Mouse (Mus musculus): ENCODE data around the gene 1700029I15Rik.

1700029I15Rik gene

DNA sequence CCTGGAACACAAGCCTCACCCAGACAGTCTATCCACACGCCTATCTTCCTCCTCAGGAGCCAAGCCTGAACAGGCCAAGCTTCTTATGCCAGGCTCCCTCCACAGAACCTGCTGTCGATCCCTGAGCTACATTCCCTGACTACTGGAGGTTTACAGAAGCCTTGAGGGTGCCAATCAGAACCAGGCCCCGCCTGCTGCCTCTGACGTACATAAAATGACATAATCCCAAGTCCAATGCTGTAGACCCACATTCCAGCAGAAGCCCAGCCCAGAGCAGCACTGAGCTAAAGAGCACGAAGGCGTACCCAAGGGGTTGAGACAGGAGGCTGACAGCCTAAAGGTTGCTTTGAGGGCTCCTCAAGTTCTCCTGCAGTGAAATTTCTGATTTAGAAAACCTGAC, 45.5 kb downstream of the 1700029I15Rik start:
- DNase-seq (ENCODE audit: low read depth), result no peak

GRCm38 (mm10) chr2:92430089-92430488, 47.8 kb downstream of the 1700029I15Rik start:
- DNase-seq (ENCODE audit: low read depth), result no peak

DNA sequence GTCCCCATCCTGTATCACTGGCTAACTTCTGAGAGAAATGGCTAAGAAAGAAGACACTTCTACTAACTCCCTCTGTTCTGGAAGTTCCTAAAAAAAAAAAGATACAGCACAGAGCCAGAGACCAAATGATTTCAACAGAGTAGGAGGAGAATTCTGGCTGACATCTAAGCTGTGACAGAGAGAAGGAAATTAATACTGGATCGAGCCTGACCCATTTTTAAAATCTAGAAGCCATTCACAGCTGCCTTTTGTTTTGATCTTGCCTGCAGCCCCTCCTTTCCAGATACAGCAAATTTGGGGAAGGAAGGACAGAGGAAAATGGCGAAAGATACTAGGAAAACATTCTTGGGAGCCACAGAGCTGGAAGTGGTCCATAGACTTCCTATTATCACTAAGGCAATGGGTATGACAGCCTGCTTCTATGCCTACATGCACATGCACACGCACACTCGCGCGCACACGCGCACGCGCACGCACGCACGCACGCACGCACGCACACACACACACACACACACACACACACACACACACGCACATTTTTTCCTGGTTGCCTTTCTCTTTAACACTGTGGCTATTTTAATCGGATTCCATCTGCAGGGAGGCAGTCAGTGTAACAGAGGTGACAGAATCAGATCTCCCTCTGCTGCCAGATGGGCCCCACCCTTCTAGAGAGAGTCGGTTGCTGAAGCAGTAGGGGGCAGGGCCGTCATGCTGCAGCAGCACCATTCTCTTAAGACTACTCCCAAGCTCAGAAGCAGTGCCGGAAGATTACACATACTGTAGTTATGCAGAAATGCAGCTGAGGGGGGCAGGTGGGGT, 48.6 kb downstream of the 1700029I15Rik start:
- no peak for DNase-seq (ENCODE audit: low read depth)

- DNase-seq (ENCODE audit: low read depth), result no peak
Observed at GRCm38 (mm10) chr2:92431611-92432179, 49.4 kb downstream of the 1700029I15Rik start.

GRCm38 (mm10) chr2:92432299-92433295, 50.3 kb downstream of the 1700029I15Rik start:
- DNase-seq (ENCODE audit: low read depth), result peak; percentile 24

DNA sequence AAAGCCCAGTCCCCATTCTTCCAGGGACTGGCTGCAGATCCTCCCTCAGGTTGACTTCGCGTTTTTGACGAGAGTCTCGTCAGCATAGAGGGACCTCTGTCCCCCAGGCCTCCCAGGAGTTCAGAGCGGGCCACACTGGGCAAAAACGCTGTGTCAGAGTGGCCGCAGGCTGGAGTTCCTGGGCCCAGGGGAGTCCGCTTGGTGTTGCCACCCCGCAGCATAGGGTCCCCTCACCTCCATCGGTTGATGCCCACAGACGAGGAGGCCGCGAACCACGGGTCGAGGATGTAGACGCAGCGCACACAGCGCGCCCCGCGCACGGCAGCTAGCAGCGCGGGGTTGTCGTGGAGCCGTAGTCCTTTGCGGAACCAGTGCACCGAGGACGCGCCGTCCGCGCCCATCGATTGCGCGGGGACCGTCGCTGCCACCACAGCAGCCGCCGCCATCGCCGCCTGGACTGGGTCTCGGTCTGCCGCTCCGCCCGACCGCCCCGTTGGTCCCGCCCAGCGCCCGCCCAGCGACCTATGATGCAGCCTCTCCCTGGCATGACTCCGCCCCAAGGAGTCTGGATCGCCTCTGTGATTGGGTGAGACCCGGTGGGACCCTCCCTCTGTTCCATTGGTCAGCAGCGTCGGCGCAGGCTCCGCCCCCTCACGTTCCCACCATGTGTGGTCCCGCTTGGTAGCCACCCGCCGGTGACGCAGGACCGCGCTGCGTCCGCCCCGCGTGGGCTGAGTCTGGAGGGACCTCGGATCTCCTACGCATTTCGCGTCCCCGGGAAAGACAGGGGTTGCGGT, 51.4 kb downstream of the 1700029I15Rik start, which contains the start of gene Cry2:
Gene Cry2 (minus strand): TSS at position 466 of the 797 bp plus-strand sequence.
- peak; percentile 99 for DNase-seq (ENCODE audit: low read depth)

GRCm38 (mm10) chr2:92434375-92434745, 52.0 kb downstream of the 1700029I15Rik start:
- DNase-seq (ENCODE audit: low read depth), result no peak

DNA sequence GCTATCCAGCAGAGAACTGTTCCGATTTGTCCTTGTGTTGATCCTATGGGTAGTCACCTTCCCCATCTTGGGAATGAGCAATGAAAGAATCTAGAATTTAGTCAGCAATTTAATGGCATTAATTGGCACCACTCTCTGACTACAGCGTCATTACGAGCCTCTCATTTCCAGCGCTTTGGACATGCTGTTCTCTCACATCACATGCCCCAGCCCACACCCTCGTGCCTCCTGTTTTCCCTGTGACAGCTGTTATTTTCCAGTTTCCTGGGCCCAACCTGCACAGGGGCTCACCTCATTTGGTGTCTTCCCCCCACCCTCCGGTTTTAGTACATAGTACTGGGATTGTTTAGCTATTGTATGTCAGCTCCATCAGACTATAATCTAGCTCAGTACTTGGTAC, 52.7 kb downstream of the 1700029I15Rik start:
- DNase-seq (ENCODE audit: low read depth), result no peak

Measured in induced T-regulatory cell, adult 2 months (primary cell).